Mouse (Mus musculus): ENCODE data around the gene Agxt. TPM values are rescaled to one million over a fixed set of nuclear protein-coding genes. Genes with fewer than 3 reads are reported as not detected.
A peak's percentile ranks its signal among the peaks of the same experiment; 100 is the strongest.

Agxt gene
- polyA plus RNA-seq, 1 experiment from 2014 or later: 17.4 TPM

- H3K4me3 ChIP-seq (ENCODE audit: low read depth, low read length): no peak overlapping the region
- no peaks in the 10 kb centered on the region; the same call in 1 of the 2 replicates for H3K4me1 ChIP-seq (ENCODE audit: control insufficient read depth, low read depth, low read length)
- WGBS (ENCODE audit: insufficient replicate concordance): 33% methylated on average over 8 of the region's 8 CpGs
- H3K27ac ChIP-seq (ENCODE audit: low read length): peak overlapping the region; percentile 57; the same call in 1 of the 2 replicates
- peak; percentile 86 for ATAC-seq (ENCODE audit: low read depth)
- H3K9ac ChIP-seq (ENCODE audit: low read depth, low read length): no peak overlapping the region
- no peak overlapping the region for H3K4me2 ChIP-seq (ENCODE audit: low read depth, low read length)
- no peaks in the 10 kb centered on the region for H3K9me3 ChIP-seq (replicated peaks; ENCODE audit: control insufficient read depth, low read length)
- no peaks in the 10 kb centered on the region for H3K36me3 ChIP-seq (ENCODE audit: control insufficient read depth, insufficient read depth)
- no peaks in the 10 kb centered on the region for H3K27me3 ChIP-seq (ENCODE audit: control insufficient read depth, insufficient read depth, low read depth, low read length)
These were observed 2.4 kb upstream of the Agxt start for GRCm38 (mm10) chr1:93132676-93133075.

- no peaks in the 10 kb centered on the region for H3K9me3 ChIP-seq (replicated peaks; ENCODE audit: control insufficient read depth, low read length)
- H3K27ac ChIP-seq (ENCODE audit: low read length): peak overlapping the region; percentile 72
- no peaks in the 10 kb centered on the region for H3K36me3 ChIP-seq (ENCODE audit: control insufficient read depth, insufficient read depth)
- no peak overlapping the region for H3K9ac ChIP-seq (ENCODE audit: low read depth, low read length)
- H3K4me2 ChIP-seq (ENCODE audit: low read depth, low read length): no peak overlapping the region
- WGBS (ENCODE audit: insufficient replicate concordance): 51% methylated on average over 6 of the region's 6 CpGs
- H3K27me3 ChIP-seq (ENCODE audit: control insufficient read depth, insufficient read depth, low read depth, low read length): no peaks in the 10 kb centered on the region
- H3K4me3 ChIP-seq (ENCODE audit: low read depth, low read length): no peak overlapping the region
- peak; percentile 80 for ATAC-seq (ENCODE audit: low read depth)
- no peaks in the 10 kb centered on the region; the same call in 1 of the 2 replicates for H3K4me1 ChIP-seq (ENCODE audit: control insufficient read depth, low read depth, low read length)
These were observed 3.5 kb downstream of the Agxt start for GRCm38 (mm10) chr1:93138534-93138933.

- no peaks in the 10 kb centered on the region for H3K27me3 ChIP-seq (ENCODE audit: control insufficient read depth, insufficient read depth, low read depth, low read length)
- WGBS (ENCODE audit: insufficient replicate concordance): 72% methylated on average over 7 of the region's 7 CpGs
- no peak overlapping the region for H3K4me2 ChIP-seq (ENCODE audit: low read depth, low read length)
- no peak overlapping the region for H3K27ac ChIP-seq (ENCODE audit: low read length)
- ATAC-seq (ENCODE audit: low read depth): no peak
- no peaks in the 10 kb centered on the region for H3K36me3 ChIP-seq (ENCODE audit: control insufficient read depth, insufficient read depth)
- no peaks in the 10 kb centered on the region; the same call in 1 of the 2 replicates for H3K4me1 ChIP-seq (ENCODE audit: control insufficient read depth, low read depth, low read length)
- H3K9ac ChIP-seq (ENCODE audit: low read depth, low read length): no peak overlapping the region
- no peaks in the 10 kb centered on the region for H3K9me3 ChIP-seq (replicated peaks; ENCODE audit: control insufficient read depth, low read length)
- no peak overlapping the region for H3K4me3 ChIP-seq (ENCODE audit: low read depth, low read length)
These were observed 4.7 kb downstream of the Agxt start for GRCm38 (mm10) chr1:93139713-93140112.

- Histone ChIP-seq H3K27me3 (ENCODE audit: control insufficient read depth, insufficient read depth, low read depth, low read length) (no peaks in the 10 kb centered on the region), H3K9me3 (replicated peaks; ENCODE audit: control insufficient read depth, low read length) (no peaks in the 10 kb centered on the region), H3K4me2 (ENCODE audit: low read depth, low read length) (no peak overlapping the region), H3K36me3 (ENCODE audit: control insufficient read depth, insufficient read depth) (no peaks in the 10 kb centered on the region), H3K4me1 (ENCODE audit: control insufficient read depth, low read depth, low read length) (no peaks in the 10 kb centered on the region), H3K9ac (ENCODE audit: low read depth, low read length) (no peak overlapping the region), H3K27ac (ENCODE audit: low read length) (no peak overlapping the region), H3K4me3 (ENCODE audit: low read depth, low read length) (no peak overlapping the region)
- ATAC-seq (ENCODE audit: low read depth): no peak
- WGBS (ENCODE audit: insufficient replicate concordance): 35% methylated on average over 1 of the region's 1 CpGs
These were observed 7.8 kb downstream of the Agxt start for GRCm38 (mm10) chr1:93142871-93143270.

GRCm38 (mm10) chr1:93144176-93144575 is 9.1 kb downstream of the Agxt start:
- no peak overlapping the region for H3K4me2 ChIP-seq (ENCODE audit: low read depth, low read length)
- H3K9ac ChIP-seq (ENCODE audit: low read depth, low read length): no peak overlapping the region
- H3K27ac ChIP-seq (ENCODE audit: low read length): no peak overlapping the region
- 59% methylated on average over 9 of the region's 9 CpGs for WGBS (ENCODE audit: insufficient replicate concordance)
- H3K4me3 ChIP-seq (ENCODE audit: low read depth, low read length): no peak overlapping the region
- H3K4me1 ChIP-seq (ENCODE audit: control insufficient read depth, low read depth, low read length): no peaks in the 10 kb centered on the region
- no peaks in the 10 kb centered on the region for H3K36me3 ChIP-seq (ENCODE audit: control insufficient read depth, insufficient read depth)
- no peak for ATAC-seq (ENCODE audit: low read depth)
- H3K9me3 ChIP-seq (replicated peaks; ENCODE audit: control insufficient read depth, low read length): no peaks in the 10 kb centered on the region
- H3K27me3 ChIP-seq (ENCODE audit: control insufficient read depth, insufficient read depth, low read depth, low read length): no peaks in the 10 kb centered on the region

- Histone ChIP-seq H3K4me3 (ENCODE audit: low read depth, low read length) (no peak overlapping the region), H3K27ac (ENCODE audit: low read length) (no peak overlapping the region), H3K4me1 (ENCODE audit: control insufficient read depth, low read depth, low read length) (no peaks in the 10 kb centered on the region), H3K4me2 (ENCODE audit: low read depth, low read length) (no peak overlapping the region), H3K9ac (ENCODE audit: low read depth, low read length) (no peak overlapping the region), H3K36me3 (ENCODE audit: control insufficient read depth, insufficient read depth) (no peaks in the 10 kb centered on the region), H3K9me3 (replicated peaks; ENCODE audit: control insufficient read depth, low read length) (no peaks in the 10 kb centered on the region), H3K27me3 (ENCODE audit: control insufficient read depth, insufficient read depth, low read depth, low read length) (no peaks in the 10 kb centered on the region)
- WGBS (ENCODE audit: insufficient replicate concordance): 37% methylated on average over 2 of the region's 2 CpGs
- ATAC-seq (ENCODE audit: low read depth): no peak
These were observed 16.0 kb downstream of the Agxt start for GRCm38 (mm10) chr1:93150907-93151661.

GRCm38 (mm10) chr1:93157566-93157965 is 22.5 kb downstream of the Agxt start:
- H3K27ac ChIP-seq (ENCODE audit: low read length): no peak overlapping the region
- 48% methylated on average over 4 of the region's 4 CpGs for WGBS (ENCODE audit: insufficient replicate concordance)
- H3K36me3 ChIP-seq (ENCODE audit: control insufficient read depth, insufficient read depth): no peaks in the 10 kb centered on the region
- no peak for ATAC-seq (ENCODE audit: low read depth)
- H3K4me3 ChIP-seq (ENCODE audit: low read depth, low read length): no peak overlapping the region
- H3K4me2 ChIP-seq (ENCODE audit: low read depth, low read length): no peak overlapping the region
- H3K9ac ChIP-seq (ENCODE audit: low read depth, low read length): no peak overlapping the region
- no peaks in the 10 kb centered on the region for H3K27me3 ChIP-seq (ENCODE audit: control insufficient read depth, insufficient read depth, low read depth, low read length)
- H3K9me3 ChIP-seq (replicated peaks; ENCODE audit: control insufficient read depth, low read length): no peaks in the 10 kb centered on the region
- no peaks in the 10 kb centered on the region for H3K4me1 ChIP-seq (ENCODE audit: control insufficient read depth, low read depth, low read length)

- H3K4me3 ChIP-seq (ENCODE audit: low read depth, low read length): no peak overlapping the region
- H3K9ac ChIP-seq (ENCODE audit: low read depth, low read length): no peak overlapping the region
- H3K27ac ChIP-seq (ENCODE audit: low read length): no peak overlapping the region
- no peaks in the 10 kb centered on the region for H3K9me3 ChIP-seq (replicated peaks; ENCODE audit: control insufficient read depth, low read length)
- no peak overlapping the region for H3K4me2 ChIP-seq (ENCODE audit: low read depth, low read length)
- WGBS (ENCODE audit: insufficient replicate concordance): 70% methylated on average over 8 of the region's 8 CpGs
- H3K4me1 ChIP-seq (ENCODE audit: control insufficient read depth, low read depth, low read length): no peaks in the 10 kb centered on the region
- no peaks in the 10 kb centered on the region for H3K27me3 ChIP-seq (ENCODE audit: control insufficient read depth, insufficient read depth, low read depth, low read length)
- no peaks in the 10 kb centered on the region for H3K36me3 ChIP-seq (ENCODE audit: control insufficient read depth, insufficient read depth)
- no peak for ATAC-seq (ENCODE audit: low read depth)
These were observed 23.9 kb downstream of the Agxt start for GRCm38 (mm10) chr1:93158916-93159315.

- no peaks in the 10 kb centered on the region for H3K27me3 ChIP-seq (ENCODE audit: control insufficient read depth, insufficient read depth, low read depth, low read length)
- WGBS (ENCODE audit: insufficient replicate concordance): 63% methylated on average over 21 of the region's 21 CpGs
- no peaks in the 10 kb centered on the region for H3K4me1 ChIP-seq (ENCODE audit: control insufficient read depth, low read depth, low read length)
- no peaks in the 10 kb centered on the region for H3K36me3 ChIP-seq (ENCODE audit: control insufficient read depth, insufficient read depth)
- no peak overlapping the region for H3K4me3 ChIP-seq (ENCODE audit: low read depth, low read length)
- H3K9me3 ChIP-seq (replicated peaks; ENCODE audit: control insufficient read depth, low read length): no peaks in the 10 kb centered on the region
- no peak overlapping the region for H3K27ac ChIP-seq (ENCODE audit: low read length)
- H3K9ac ChIP-seq (ENCODE audit: low read depth, low read length): no peak overlapping the region
- no peak overlapping the region for H3K4me2 ChIP-seq (ENCODE audit: low read depth, low read length)
- no peak for ATAC-seq (ENCODE audit: low read depth)
These were observed 24.8 kb downstream of the Agxt start for GRCm38 (mm10) chr1:93159566-93160500.
